8 mouse cellular contexts compared by ENCODE assay signal in the genomic region with DNA sequence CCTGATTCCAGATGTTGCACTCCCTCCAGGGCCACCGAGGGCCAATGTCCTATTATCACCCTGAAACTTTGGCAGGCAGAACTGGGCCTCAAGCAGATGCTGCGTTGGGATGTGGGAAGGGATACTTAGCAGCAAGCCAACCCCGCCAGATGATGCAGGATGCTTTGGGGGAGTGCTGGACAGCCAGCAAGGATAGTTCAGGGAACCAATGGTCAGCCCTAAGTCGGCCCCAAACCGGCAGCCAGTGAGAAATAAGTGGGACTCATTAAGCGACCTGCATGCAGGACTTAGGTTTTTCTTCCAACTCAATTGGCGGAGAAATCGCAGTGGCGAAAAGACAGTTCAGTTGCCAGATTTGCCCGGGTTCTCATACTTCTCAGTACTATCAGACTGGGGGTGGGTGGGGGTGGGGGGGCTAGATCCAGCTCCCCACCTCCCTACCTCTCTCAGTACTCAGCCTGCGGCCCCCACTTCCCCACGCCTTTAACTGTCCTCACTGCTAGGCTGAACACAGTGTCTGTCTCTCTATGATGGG. TPM values are rescaled to one million over a fixed set of nuclear protein-coding genes. Genes with fewer than 3 reads are reported as not detected.
DNase-seq lines count a peak whose midpoint lies in the region; ATAC-seq lines count a peak whose summit lies in the region.

No protein-coding gene starts in this region.

- H3K27ac ChIP-seq in midbrain, embryonic 15.5 days: peak overlapping the region; percentile 96

- DNase-seq in adrenal gland, postnatal 10 days: peak; percentile 43
- DNase-seq in adrenal gland, adult 2 months: no peak
- DNase-seq in thymus, postnatal 4 days: peak; percentile 42
- no peak for DNase-seq in thymus, postnatal 10 days (ENCODE audit: low spot score in 2 of 2)
- DNase-seq in induced T-regulatory cell, adult 2 months (ENCODE audit: low read depth): peak; percentile 66
- DNase-seq in spleen, postnatal 14 days (ENCODE audit: low spot score in 2 of 2): no peak
- DNase-seq in left cerebral cortex, postnatal 36 days (ENCODE audit: low spot score in 2 of 2): no peak

- H3K4me1 ChIP-seq in midbrain, embryonic 15.5 days: peaks cover 60% of the 10 kb centered on the region

- ATAC-seq in midbrain, embryonic 15.5 days (replicated peaks): no peak; the same call in 1 of the 2 replicates

- peak overlapping the region; percentile 87 for H3K4me3 ChIP-seq in midbrain, embryonic 15.5 days

- no peaks in the 10 kb centered on the region for H3K9me3 ChIP-seq in midbrain, embryonic 15.5 days

- H3K4me2 ChIP-seq in midbrain, embryonic 15.5 days: peak overlapping the region; percentile 84

- intact Hi-C loops in left cerebral cortex, postnatal 36 days (cut with DNase I): loop anchor here (5.0 kb wide), 1 partner anchor 43 kb away; no protein-coding TSS in a partner anchor

- peak overlapping the region; percentile 99 for H3K9ac ChIP-seq in midbrain, embryonic 15.5 days

- 8% methylated on average over 12 of the region's 12 CpGs for WGBS in midbrain, embryonic 15.5 days

- no peaks in the 10 kb centered on the region for H3K36me3 ChIP-seq in midbrain, embryonic 15.5 days (replicated peaks)

- H3K27me3 ChIP-seq in midbrain, embryonic 15.5 days (replicated peaks): no peaks in the 10 kb centered on the region

RNA-seq across cellular contexts. Expression of a gene that starts 14.0 kb away (rescaled TPM):
- total RNA-seq in adrenal gland, postnatal 10 days (2021): 10 to 100 TPM; 50.4 to 76.7 TPM
- 10 to 100 TPM; 52.5 to 65.1 TPM for total RNA-seq in adrenal gland, adult 2 months (2021)
- 256 and 263 TPM in 2 replicates for polyA plus RNA-seq in adrenal gland, adult 2 months (2012; rRNA removed)
- polyA plus RNA-seq in midbrain, embryonic 15.5 days (2015; fragmentation: Nextera tagmentation; extraction: Ambion mirVana): 31.8 and 34.5 TPM in 2 replicates
- total RNA-seq in left cerebral cortex, postnatal 36 days (2021): 10 to 100 TPM; 21.4 to 36.4 TPM

RNA-seq across cellular contexts. Expression of a gene that starts 52.0 kb away (rescaled TPM):
- 10 to 100 TPM; 66.1 to 78.6 TPM for total RNA-seq in adrenal gland, postnatal 10 days (2021)
- total RNA-seq in adrenal gland, adult 2 months (2021): 100 to 1,000 TPM; 116 to 158 TPM
- polyA plus RNA-seq in adrenal gland, adult 2 months (2012; rRNA removed): 204 and 217 TPM in 2 replicates
- polyA plus RNA-seq in midbrain, embryonic 15.5 days (2015; fragmentation: Nextera tagmentation; extraction: Ambion mirVana): 85.7 and 90.1 TPM in 2 replicates
- total RNA-seq in left cerebral cortex, postnatal 36 days (2021): 100 to 1,000 TPM; 165 to 196 TPM

Comparison
In these comparisons a context has a peak if more than half of its experiments do, and no peak if none do; other contexts are left out.
1. DNase-seq: peak in adrenal gland, postnatal 10 days (single experiment), thymus, postnatal 4 days (single experiment) and induced T-regulatory cell, adult 2 months (single experiment); none in adrenal gland, adult 2 months (single experiment), thymus, postnatal 10 days (0 of 2), spleen, postnatal 14 days (0 of 2) and left cerebral cortex, postnatal 36 days (0 of 2).